Mouse (Mus musculus) limb, embryonic 11.5 days (tissue): ENCODE measurements around the gene Ntm. TPM values are rescaled to one million over a fixed set of nuclear protein-coding genes. Genes with fewer than 3 reads are reported as not detected.

Experiments used
- ATAC-seq: fragments of 200-750 bp; cut with Nextera tagmentation; 2 replicates; pipeline ENCODE4 v1.8.0; 2017; ENCODE audit warnings: low read depth; ENCODE audit not compliant: insufficient number of reproducible peaks, low FRiP score, low TSS enrichment
- DNase-seq: peaks from one replicate; pipeline ENCODE4 v3.0.0-alpha.2; 2015; ENCODE audit warnings: low spot score
- H3K27ac ChIP-seq: fragments of 300-500 bp; sonication (generic); replicated peaks from 2 replicates; pipeline ENCODE4 v1.5.1; 2014; ENCODE audit warnings: low read depth, mild to moderate bottlenecking, low read length
- H3K27me3 ChIP-seq: fragments of 300-500 bp; sonication (generic); 2 replicates; pipeline ENCODE4 v1.6.1; 2014; ENCODE audit warnings: mild to moderate bottlenecking, low read length, mixed read lengths; ENCODE audit not compliant: control insufficient read depth, insufficient read depth
- H3K36me3 ChIP-seq: fragments of 300-500 bp; sonication (generic); 2 replicates; pipeline ENCODE4 v1.6.1; 2014; ENCODE audit warnings: mild to moderate bottlenecking, low read length, moderate library complexity, mixed read lengths; ENCODE audit not compliant: control insufficient read depth, insufficient read depth
- H3K4me1 ChIP-seq: fragments of 300-500 bp; sonication (generic); 2 replicates; pipeline ENCODE4 v1.6.1; 2014; ENCODE audit warnings: low read length, mixed read lengths; ENCODE audit not compliant: control insufficient read depth, insufficient read depth
- H3K4me2 ChIP-seq: fragments of 300-500 bp; sonication (generic); 2 replicates; pipeline ENCODE4 v1.6.1; 2014; ENCODE audit warnings: low read depth, mild to moderate bottlenecking, moderate library complexity; ENCODE audit not compliant: severe bottlenecking
- H3K4me3 ChIP-seq: fragments of 300-500 bp; sonication (generic); 2 replicates; pipeline ENCODE4 v1.5.1; 2014; ENCODE audit warnings: low read depth, low read length
- H3K9ac ChIP-seq: fragments of 300-500 bp; sonication (generic); 2 replicates; pipeline ENCODE4 v1.6.1; 2014; ENCODE audit warnings: mild to moderate bottlenecking, low read length
- H3K9me3 ChIP-seq: fragments of 300-500 bp; sonication (generic); 2 replicates; pipeline ENCODE4 v1.6.1; 2016; ENCODE audit warnings: low read length; ENCODE audit not compliant: control insufficient read depth
- WGBS: fragments of 180-500 bp; shearing (Covaris S2); extraction: QIAGEN DNeasy Blood & Tissue Kit; methylation state at CpG from one replicate; pipeline ENCODE4 v1.1.7; 2014; 5-methylcytosine and 5-hydroxymethylcytosine counted together
- polyA plus RNA-seq: library from polyadenylated mRNA; unstranded; fragments of >200 nt; fragmentation: Nextera tagmentation; extraction: Ambion mirVana; gene quantifications from 2 replicates; pipeline ENCODE4 v1.2.1, GENCODE M21; 2014

Gene Ntm
- polyA plus RNA-seq, 1 experiment from 2014 or later, result 16.2 TPM

GRCm38 (mm10) chr9:29661468-29662145, 301.3 kb downstream of the Ntm start:
- H3K4me3 ChIP-seq, result no peak overlapping the region
- no peaks in the 10 kb centered on the region for H3K9me3 ChIP-seq
- no peak overlapping the region for H3K9ac ChIP-seq
- H3K4me2 ChIP-seq, result no peak overlapping the region
- WGBS, result 30% methylated on average over 3 of the region's 3 CpGs
- ATAC-seq (no peak), DNase-seq (peak; percentile 74)
- no peak overlapping the region for H3K27ac ChIP-seq
- no peaks in the 10 kb centered on the region for H3K27me3 ChIP-seq
- no peaks in the 10 kb centered on the region for H3K4me1 ChIP-seq
- H3K36me3 ChIP-seq, result no peaks in the 10 kb centered on the region

GRCm38 (mm10) chr9:29660059-29660613, 302.8 kb downstream of the Ntm start:
- Histone ChIP-seq H3K27me3 (no peaks in the 10 kb centered on the region), H3K36me3 (no peaks in the 10 kb centered on the region), H3K9ac (no peak overlapping the region), H3K4me2 (no peak overlapping the region), H3K9me3 (no peaks in the 10 kb centered on the region), H3K4me1 (no peaks in the 10 kb centered on the region), H3K4me3 (no peak overlapping the region), H3K27ac (no peak overlapping the region)
- DNase-seq (no peak), ATAC-seq (no peak)
- 40% methylated on average over 3 of the region's 3 CpGs for WGBS

- WGBS, result 62% methylated on average over 7 of the region's 7 CpGs
- ATAC-seq (no peak), DNase-seq (no peak)
- Histone ChIP-seq H3K9me3 (no peaks in the 10 kb centered on the region), H3K9ac (no peak overlapping the region), H3K4me2 (no peak overlapping the region), H3K4me1 (no peaks in the 10 kb centered on the region), H3K27me3 (peaks cover 4% of the 10 kb centered on the region; the same call in 1 of the 2 replicates), H3K27ac (no peak overlapping the region), H3K36me3 (no peaks in the 10 kb centered on the region), H3K4me3 (no peak overlapping the region)
Observed at GRCm38 (mm10) chr9:29657761-29658465, 305.0 kb downstream of the Ntm start.

- no peaks in the 10 kb centered on the region for H3K36me3 ChIP-seq
- H3K27ac ChIP-seq, result no peak overlapping the region
- no peaks in the 10 kb centered on the region; the same call in 1 of the 2 replicates for H3K4me1 ChIP-seq
- H3K4me3 ChIP-seq, result no peak overlapping the region
- DNase-seq, result peak; percentile 59
- 13% methylated on average over 6 of the region's 6 CpGs for WGBS
- no peak overlapping the region for H3K9ac ChIP-seq
- no peaks in the 10 kb centered on the region for H3K9me3 ChIP-seq
- peaks cover 4% of the 10 kb centered on the region; the same call in 1 of the 2 replicates for H3K27me3 ChIP-seq
- no peak for ATAC-seq
- no peak overlapping the region for H3K4me2 ChIP-seq
Observed at GRCm38 (mm10) chr9:29654885-29655284, 308.1 kb downstream of the Ntm start.

DNA sequence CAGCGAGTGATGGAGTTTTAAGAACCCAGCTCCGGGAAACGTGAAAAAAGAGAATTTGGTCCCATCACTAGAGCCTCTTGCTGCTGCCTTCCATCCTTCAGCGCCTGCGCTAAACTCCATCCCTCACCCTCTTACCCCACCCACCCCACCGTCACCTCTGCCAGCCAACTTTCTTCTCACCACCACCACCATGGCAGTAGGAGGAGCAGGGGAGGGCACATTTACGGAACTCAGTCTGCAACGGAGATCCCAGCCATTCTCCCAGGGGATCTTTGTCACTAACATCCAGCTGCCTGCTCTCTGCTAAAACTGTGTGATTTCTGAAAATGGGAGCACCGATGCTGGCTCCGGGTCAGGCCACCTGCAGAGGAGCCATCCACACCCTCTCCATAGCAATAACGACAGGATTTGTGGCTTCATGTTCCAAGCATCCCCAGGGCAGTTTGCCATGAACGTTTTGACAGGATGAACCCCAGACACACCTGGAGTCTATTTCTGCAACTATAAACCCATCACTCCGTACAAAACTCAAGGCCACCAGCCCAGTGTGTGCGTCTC, 309.2 kb downstream of the Ntm start:
- Histone ChIP-seq H3K36me3 (no peaks in the 10 kb centered on the region), H3K27me3 (peaks cover 4% of the 10 kb centered on the region; the same call in 1 of the 2 replicates), H3K27ac (no peak overlapping the region), H3K9me3 (no peaks in the 10 kb centered on the region), H3K9ac (no peak overlapping the region), H3K4me3 (no peak overlapping the region), H3K4me1 (no peaks in the 10 kb centered on the region; the same call in 1 of the 2 replicates), H3K4me2 (no peak overlapping the region)
- 57% methylated on average over 14 of the region's 14 CpGs for WGBS
- DNase-seq (no peak), ATAC-seq (no peak)

GRCm38 (mm10) chr9:29652854-29653253, 310.1 kb downstream of the Ntm start:
- Histone ChIP-seq H3K4me3 (no peak overlapping the region), H3K4me1 (peaks cover 3% of the 10 kb centered on the region; the same call in 1 of the 2 replicates), H3K9me3 (no peaks in the 10 kb centered on the region), H3K4me2 (no peak overlapping the region), H3K27ac (no peak overlapping the region), H3K9ac (no peak overlapping the region), H3K27me3 (peaks cover 4% of the 10 kb centered on the region; the same call in 1 of the 2 replicates), H3K36me3 (no peaks in the 10 kb centered on the region)
- no peak for DNase-seq
- ATAC-seq, result no peak
- WGBS, result 74% methylated on average over 7 of the region's 7 CpGs

DNA sequence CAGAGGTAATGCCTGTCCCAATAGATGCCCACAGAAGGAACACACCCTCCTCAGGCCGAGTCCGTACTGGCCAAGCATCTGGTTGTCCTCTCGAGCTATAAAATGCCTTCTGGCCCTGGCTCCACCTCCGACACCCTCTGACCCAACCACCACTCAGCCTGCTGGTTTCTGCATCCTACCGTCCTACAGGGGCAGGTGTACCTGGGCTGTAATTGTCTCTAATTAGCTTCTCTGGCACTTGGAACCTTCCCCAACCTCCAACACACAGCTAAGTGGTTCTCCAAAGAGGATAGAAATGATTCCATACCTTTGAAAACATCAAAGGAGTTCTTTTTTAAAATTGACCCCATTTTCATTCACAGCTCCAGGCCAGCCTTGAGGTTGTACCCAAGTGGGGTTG, 311.1 kb downstream of the Ntm start:
- no peaks in the 10 kb centered on the region for H3K36me3 ChIP-seq
- H3K9me3 ChIP-seq, result no peaks in the 10 kb centered on the region
- H3K9ac ChIP-seq, result no peak overlapping the region
- DNase-seq (no peak), ATAC-seq (no peak)
- H3K4me2 ChIP-seq, result no peak overlapping the region
- 20% methylated on average over 5 of the region's 5 CpGs for WGBS
- peaks cover 8% of the 10 kb centered on the region; the same call in 1 of the 2 replicates for H3K4me1 ChIP-seq
- H3K27me3 ChIP-seq, result peaks cover 4% of the 10 kb centered on the region; the same call in 1 of the 2 replicates
- no peak overlapping the region for H3K4me3 ChIP-seq
- H3K27ac ChIP-seq, result no peak overlapping the region

- 45% methylated on average over 4 of the region's 4 CpGs for WGBS
- no peak overlapping the region for H3K27ac ChIP-seq
- H3K4me1 ChIP-seq, result peaks cover 8% of the 10 kb centered on the region; the same call in 1 of the 2 replicates
- no peak overlapping the region for H3K4me3 ChIP-seq
- no peaks in the 10 kb centered on the region for H3K36me3 ChIP-seq
- H3K27me3 ChIP-seq, result peaks cover 4% of the 10 kb centered on the region; the same call in 1 of the 2 replicates
- H3K9me3 ChIP-seq, result no peaks in the 10 kb centered on the region
- ATAC-seq, result no peak
- H3K4me2 ChIP-seq, result no peak overlapping the region
- DNase-seq, result no peak
- H3K9ac ChIP-seq, result no peak overlapping the region
Observed at GRCm38 (mm10) chr9:29651226-29651625, 311.7 kb downstream of the Ntm start.
